Mouse (Mus musculus) embryonic facial prominence, embryonic 14.5 days (tissue): ENCODE data around the gene Mroh2a. TPM values are rescaled to one million over a fixed set of nuclear protein-coding genes. Genes with fewer than 3 reads are reported as not detected.

ENCODE experiments used
- ATAC-seq: fragments of 200-750 bp; cut with Nextera tagmentation; 2 replicates; pipeline ENCODE4 v1.8.0; 2017; ENCODE audit warnings: low read depth, moderate number of reproducible peaks, moderate TSS enrichment
- DNase-seq: peaks from one replicate; pipeline ENCODE4 v3.0.0-alpha.2; 2015; ENCODE audit warnings: low spot score
- H3K27ac ChIP-seq: fragments of 300-500 bp; sonication (generic); replicated peaks from 2 replicates; pipeline ENCODE4 v1.5.1; 2014; ENCODE audit warnings: low read depth, mild to moderate bottlenecking, low read length, moderate library complexity
- H3K27me3 ChIP-seq: fragments of 300-500 bp; sonication (generic); replicated peaks from 2 replicates; pipeline ENCODE4 v1.6.1; 2014; ENCODE audit warnings: low read length; ENCODE audit not compliant: control insufficient read depth, insufficient read depth
- H3K36me3 ChIP-seq: fragments of 300-500 bp; sonication (generic); 2 replicates; pipeline ENCODE4 v1.6.1; 2014; ENCODE audit warnings: low read length, mixed read lengths; ENCODE audit not compliant: control insufficient read depth, insufficient read depth
- H3K4me1 ChIP-seq: fragments of 300-500 bp; sonication (generic); 2 replicates; pipeline ENCODE4 v1.6.1; 2014; ENCODE audit warnings: antibody characterized with exemption, low read length; ENCODE audit not compliant: control insufficient read depth, insufficient read depth
- H3K4me2 ChIP-seq: fragments of 300-500 bp; sonication (generic); 2 replicates; pipeline ENCODE4 v1.6.1; 2014; ENCODE audit warnings: low read depth, mild to moderate bottlenecking, low read length, moderate library complexity, mixed read lengths
- H3K4me3 ChIP-seq: fragments of 300-500 bp; sonication (generic); 2 replicates; pipeline ENCODE4 v1.5.1; 2014; ENCODE audit warnings: low read depth, mild to moderate bottlenecking, low read length
- H3K9ac ChIP-seq: fragments of 300-500 bp; sonication (generic); 2 replicates; pipeline ENCODE4 v1.6.1; 2014; ENCODE audit warnings: low read depth, mild to moderate bottlenecking, low read length, moderate library complexity, mixed read lengths
- H3K9me3 ChIP-seq: fragments of 300-500 bp; sonication (generic); 2 replicates; pipeline ENCODE4 v1.6.1; 2016; ENCODE audit warnings: low read length; ENCODE audit not compliant: control insufficient read depth
- WGBS: fragments of 180-500 bp; shearing (Covaris S2); extraction: QIAGEN DNeasy Blood & Tissue Kit; methylation state at CpG from one replicate; pipeline ENCODE4 v1.1.7; 2014; 5-methylcytosine and 5-hydroxymethylcytosine counted together
- polyA plus RNA-seq: library from polyadenylated mRNA; unstranded; fragments of >200 nt; fragmentation: Nextera tagmentation; extraction: Ambion mirVana; gene quantifications from 2 replicates; pipeline ENCODE4 v1.2.1, GENCODE M21; 2014

Mroh2a gene
- polyA plus RNA-seq, 1 experiment from 2014 or later: 1.7 TPM

DNA sequence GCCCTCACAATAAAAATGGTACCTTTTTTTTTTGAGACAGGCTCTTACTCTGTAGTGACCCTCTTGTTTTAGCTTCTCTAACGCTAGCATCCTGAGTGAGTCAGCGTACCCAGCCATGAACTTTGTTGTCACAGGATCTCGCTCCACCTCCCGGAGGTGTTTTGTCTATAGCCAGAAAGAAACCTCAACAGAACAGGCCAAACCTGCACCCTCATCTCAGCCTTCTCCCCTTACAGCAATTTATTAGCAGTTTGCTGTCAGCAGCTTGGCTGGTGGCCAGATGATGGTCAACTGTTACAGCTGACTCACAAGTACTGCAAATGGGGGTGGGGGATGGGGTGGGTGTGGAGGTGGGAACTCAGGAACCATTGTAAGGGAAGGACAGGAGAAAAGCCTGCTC, 35.5 kb downstream of the Mroh2a start:
- Histone ChIP-seq H3K4me3 (no peak overlapping the region), H3K36me3 (peaks cover 80% of the 10 kb centered on the region), H3K9me3 (no peaks in the 10 kb centered on the region; the same call in 1 of the 2 replicates), H3K27ac (no peak overlapping the region), H3K4me2 (no peak overlapping the region), H3K9ac (no peak overlapping the region), H3K27me3 (no peaks in the 10 kb centered on the region), H3K4me1 (no peaks in the 10 kb centered on the region)
- DNase-seq (peak; percentile 98), ATAC-seq (peak; percentile 56)
- 74% methylated on average over 4 of the region's 4 CpGs for WGBS

DNA sequence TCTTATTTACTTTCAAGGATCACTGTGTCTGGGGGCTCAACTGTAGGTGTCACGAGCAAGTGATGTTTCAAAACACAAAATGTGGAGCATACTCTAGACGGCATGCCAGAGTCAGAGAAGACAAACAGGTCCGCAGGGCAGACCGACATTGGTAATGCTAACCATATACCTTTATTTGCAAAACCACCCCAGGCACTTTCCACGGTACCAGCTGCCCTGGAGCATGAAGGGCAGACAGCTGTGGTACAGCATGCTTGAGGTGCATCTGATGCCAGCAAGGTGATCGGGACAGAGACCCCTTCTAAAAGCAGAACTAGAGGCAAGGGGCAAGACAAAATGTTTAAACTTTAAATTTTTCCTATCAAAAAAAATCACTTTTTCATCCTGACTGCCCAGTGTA, 36.2 kb downstream of the Mroh2a start:
- Histone ChIP-seq H3K36me3 (peaks cover 87% of the 10 kb centered on the region), H3K4me2 (no peak overlapping the region), H3K4me1 (no peaks in the 10 kb centered on the region), H3K27me3 (no peaks in the 10 kb centered on the region), H3K9ac (no peak overlapping the region), H3K9me3 (no peaks in the 10 kb centered on the region), H3K27ac (no peak overlapping the region), H3K4me3 (no peak overlapping the region)
- 0 out of 2 replicates have a peak, but pooled peaks have one; percentile 1 for ATAC-seq
- WGBS: 75% methylated on average over 6 of the region's 6 CpGs
- no peak for DNase-seq

DNA sequence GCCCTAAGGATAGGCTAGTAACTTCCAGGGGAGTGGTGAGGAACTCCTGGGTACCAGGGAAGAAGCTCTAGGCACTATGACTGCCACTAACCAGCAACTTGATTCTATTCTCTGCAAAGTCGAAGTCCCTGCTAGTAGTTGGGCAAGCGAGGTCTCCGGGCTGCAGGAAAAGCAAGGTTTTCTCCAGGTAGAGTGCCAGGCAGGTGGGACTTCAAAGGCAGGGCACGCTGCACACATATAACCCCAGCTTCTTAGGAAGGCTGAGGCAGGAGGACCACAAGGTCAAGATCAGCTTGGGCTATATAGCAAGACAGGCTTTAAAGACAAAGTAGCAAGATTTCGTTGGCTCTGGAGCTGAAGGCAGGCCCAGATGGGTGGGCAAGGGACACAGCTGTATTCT, 37.0 kb downstream of the Mroh2a start:
- ATAC-seq (no peak), DNase-seq (no peak)
- no peak overlapping the region for H3K4me3 ChIP-seq
- H3K9ac ChIP-seq: no peak overlapping the region
- H3K9me3 ChIP-seq: no peaks in the 10 kb centered on the region
- peaks cover 95% of the 10 kb centered on the region for H3K36me3 ChIP-seq
- no peak overlapping the region for H3K4me2 ChIP-seq
- no peaks in the 10 kb centered on the region for H3K4me1 ChIP-seq
- no peaks in the 10 kb centered on the region for H3K27me3 ChIP-seq
- 92% methylated on average over 5 of the region's 5 CpGs for WGBS
- no peak overlapping the region for H3K27ac ChIP-seq

DNA sequence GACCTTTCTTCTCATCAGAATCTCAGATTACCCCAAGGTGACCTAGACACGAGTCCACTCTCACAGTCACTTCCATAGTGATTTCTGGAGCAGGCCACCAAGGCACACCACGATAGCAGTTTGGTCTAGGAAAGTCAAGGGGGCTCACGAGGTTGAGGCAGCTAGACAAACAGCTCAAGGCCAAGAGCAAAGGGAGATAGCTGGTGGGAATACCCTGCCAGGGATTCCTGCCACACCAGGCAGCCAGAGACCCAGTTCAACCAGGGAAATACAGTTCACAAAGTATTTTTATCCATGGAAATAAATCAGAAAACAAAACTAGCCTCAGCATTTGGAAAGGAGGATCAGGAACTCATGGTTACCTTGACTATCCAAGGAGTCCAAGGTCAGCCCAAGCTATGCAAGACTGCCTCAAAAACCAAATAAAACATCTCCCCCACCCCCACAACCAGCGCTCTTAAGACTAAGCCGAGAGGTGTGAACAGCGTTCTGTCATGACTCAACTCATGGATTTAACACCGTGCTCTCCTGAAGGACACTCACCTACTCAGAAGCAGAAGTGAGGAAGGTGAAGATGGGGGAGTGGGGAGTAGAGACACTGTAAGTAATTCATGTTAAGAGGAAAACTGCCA, 37.6 kb downstream of the Mroh2a start:
- Histone ChIP-seq H3K9ac (no peak overlapping the region), H3K4me2 (no peak overlapping the region), H3K4me3 (no peak overlapping the region), H3K4me1 (no peaks in the 10 kb centered on the region), H3K27ac (no peak overlapping the region), H3K9me3 (no peaks in the 10 kb centered on the region), H3K36me3 (peaks cover 100% of the 10 kb centered on the region), H3K27me3 (no peaks in the 10 kb centered on the region)
- ATAC-seq (no peak), DNase-seq (no peak)
- 89% methylated on average over 7 of the region's 7 CpGs for WGBS

DNA sequence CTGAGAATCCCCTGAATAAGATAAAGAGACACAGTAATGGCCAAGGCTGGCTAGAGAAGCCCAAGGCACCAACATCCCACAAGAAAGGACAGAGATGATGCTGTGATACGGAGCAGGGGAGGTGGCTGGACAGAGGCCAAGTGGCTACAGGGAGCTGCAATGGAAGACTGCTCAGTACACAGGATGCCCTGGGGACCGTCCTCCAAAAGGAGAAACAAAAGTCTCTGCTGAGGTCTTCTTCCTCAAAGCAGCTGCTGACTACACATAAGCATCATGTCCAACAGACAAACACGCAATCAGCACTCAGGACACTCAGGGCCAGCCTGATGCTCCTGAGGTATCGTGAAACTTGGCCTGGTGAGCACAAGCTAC, 38.1 kb downstream of the Mroh2a start:
- H3K27me3 ChIP-seq: no peaks in the 10 kb centered on the region
- H3K4me1 ChIP-seq: no peaks in the 10 kb centered on the region
- no peaks in the 10 kb centered on the region for H3K9me3 ChIP-seq
- ATAC-seq (no peak), DNase-seq (no peak)
- H3K4me2 ChIP-seq: no peak overlapping the region
- H3K4me3 ChIP-seq: no peak overlapping the region
- peaks cover 100% of the 10 kb centered on the region for H3K36me3 ChIP-seq
- 79% methylated on average over 4 of the region's 4 CpGs for WGBS
- no peak overlapping the region for H3K9ac ChIP-seq
- no peak overlapping the region for H3K27ac ChIP-seq

DNA sequence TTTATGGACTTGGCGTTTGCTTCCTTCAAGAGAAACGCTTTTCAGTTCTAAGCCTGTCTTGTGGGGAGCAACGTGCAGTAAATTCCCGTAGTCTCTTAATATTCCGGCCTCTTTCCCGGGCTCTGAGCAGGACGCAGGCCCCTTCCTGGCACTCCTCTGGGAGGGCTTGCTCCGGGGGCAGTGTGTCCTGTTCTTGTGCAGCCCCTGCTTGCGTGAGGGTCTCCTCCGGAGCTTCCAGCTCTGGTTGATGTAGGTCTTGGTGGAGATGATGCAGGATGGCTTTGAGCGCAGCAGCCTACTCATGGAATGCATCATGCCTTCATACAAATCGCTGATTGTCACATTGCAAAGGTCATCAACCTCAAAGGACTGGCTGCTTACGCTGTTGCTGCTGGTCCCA, 39.3 kb downstream of the Mroh2a start:
- Histone ChIP-seq H3K9ac (no peak overlapping the region), H3K4me3 (no peak overlapping the region), H3K4me2 (no peak overlapping the region), H3K27ac (no peak overlapping the region), H3K36me3 (peaks cover 91% of the 10 kb centered on the region), H3K27me3 (no peaks in the 10 kb centered on the region), H3K4me1 (no peaks in the 10 kb centered on the region), H3K9me3 (no peaks in the 10 kb centered on the region)
- WGBS: 89% methylated on average over 13 of the region's 13 CpGs
- no peak for ATAC-seq
- DNase-seq: no peak

DNA sequence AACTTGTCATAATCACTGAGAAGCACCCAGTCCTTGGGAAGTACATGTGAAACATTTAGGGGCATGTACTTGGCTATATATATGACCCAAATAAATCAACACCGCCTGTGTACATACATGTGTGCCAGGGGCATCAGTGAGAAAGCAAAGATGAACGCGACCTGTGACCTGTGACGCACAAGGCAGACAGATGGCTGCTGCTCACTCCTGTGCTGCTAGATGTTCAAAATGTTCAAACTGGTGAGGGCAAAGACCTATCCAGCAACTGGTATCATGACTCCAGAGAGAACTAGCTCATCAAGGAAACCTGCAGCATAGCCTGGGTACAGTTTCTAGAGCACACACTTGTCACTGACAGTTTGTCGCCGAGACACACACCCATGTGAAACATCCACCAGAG, 40.7 kb downstream of the Mroh2a start:
- no peaks in the 10 kb centered on the region for H3K4me1 ChIP-seq
- peaks cover 90% of the 10 kb centered on the region for H3K36me3 ChIP-seq
- ATAC-seq: no peak
- H3K4me2 ChIP-seq: no peak overlapping the region
- WGBS: 90% methylated on average over 6 of the region's 6 CpGs
- no peak for DNase-seq
- H3K4me3 ChIP-seq: no peak overlapping the region
- H3K9ac ChIP-seq: no peak overlapping the region
- H3K27me3 ChIP-seq: no peaks in the 10 kb centered on the region
- H3K9me3 ChIP-seq: no peaks in the 10 kb centered on the region
- no peak overlapping the region for H3K27ac ChIP-seq

DNA sequence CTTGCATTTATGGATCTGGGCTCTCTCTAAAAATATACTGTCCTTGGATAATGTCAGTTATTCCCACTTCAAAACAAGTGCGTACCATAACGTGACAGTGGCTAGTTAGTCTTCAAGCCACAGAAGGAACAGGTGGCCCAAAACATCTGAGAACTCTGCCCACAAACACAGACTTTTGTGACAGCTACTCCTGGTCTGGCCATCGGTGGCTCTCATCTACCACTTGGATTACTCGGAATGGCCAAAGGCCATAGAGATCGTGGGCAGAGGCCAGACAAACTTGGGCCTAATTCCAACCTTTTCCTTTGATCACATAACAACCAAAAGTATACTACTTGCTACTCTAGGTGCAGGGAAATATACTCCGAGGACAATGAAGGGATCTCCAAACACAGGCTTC, 41.3 kb downstream of the Mroh2a start:
- 87% methylated on average over 6 of the region's 6 CpGs for WGBS
- DNase-seq (no peak), ATAC-seq (no peak)
- Histone ChIP-seq H3K9me3 (no peaks in the 10 kb centered on the region), H3K36me3 (peaks cover 90% of the 10 kb centered on the region), H3K4me2 (no peak overlapping the region), H3K9ac (no peak overlapping the region), H3K27ac (no peak overlapping the region), H3K4me3 (no peak overlapping the region), H3K27me3 (no peaks in the 10 kb centered on the region), H3K4me1 (no peaks in the 10 kb centered on the region)

DNA sequence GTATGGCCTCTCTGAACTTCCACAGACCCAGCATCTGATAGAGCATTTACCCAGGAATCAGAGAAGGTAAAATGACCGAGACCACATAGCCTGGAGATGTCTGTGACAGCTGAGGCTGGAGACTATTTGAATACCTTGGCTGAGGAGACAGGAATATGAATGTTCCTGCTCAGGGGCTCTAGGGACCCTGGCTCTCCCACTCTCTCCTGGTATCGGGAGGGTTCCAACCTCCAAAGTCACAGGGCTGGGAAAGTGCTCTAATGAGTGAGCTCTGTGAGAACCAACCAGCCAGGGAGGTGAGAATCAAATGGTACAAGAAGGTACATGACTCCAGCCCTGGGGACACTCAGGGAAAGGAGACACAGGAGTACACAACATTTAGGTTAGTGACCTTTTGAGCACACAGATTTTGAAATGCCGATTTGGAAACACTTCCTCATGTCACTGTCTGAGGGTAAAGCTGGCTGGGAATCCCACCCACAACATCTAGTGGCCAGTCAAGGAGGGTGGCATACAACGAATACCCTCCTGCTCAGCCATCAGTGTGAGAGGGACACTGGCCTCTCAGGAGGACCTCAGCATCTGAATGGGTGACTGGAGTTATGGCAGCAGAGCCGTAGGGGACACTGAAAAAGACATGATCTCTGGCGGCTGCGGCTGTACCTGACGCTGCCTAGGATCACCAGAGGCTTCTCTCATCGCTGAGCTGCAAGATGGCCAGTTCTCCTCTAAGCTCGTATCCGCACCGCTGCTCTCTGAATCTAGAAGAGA, 42.9 kb downstream of the Mroh2a start:
- DNase-seq (no peak), ATAC-seq (no peak)
- no peaks in the 10 kb centered on the region for H3K4me1 ChIP-seq
- no peak overlapping the region for H3K27ac ChIP-seq
- no peaks in the 10 kb centered on the region for H3K9me3 ChIP-seq
- H3K27me3 ChIP-seq: no peaks in the 10 kb centered on the region
- H3K4me2 ChIP-seq: no peak overlapping the region
- no peak overlapping the region for H3K4me3 ChIP-seq
- H3K36me3 ChIP-seq: peaks cover 90% of the 10 kb centered on the region
- H3K9ac ChIP-seq: no peak overlapping the region
- WGBS: 88% methylated on average over 12 of the region's 12 CpGs
